Mouse (Mus musculus) liver, postnatal 0 days (tissue): ENCODE measurements at regions not wholly inside any gene's neighbourhood (a gene's known extent, or its start where the extent isn't known, plus 50 kb on each side); places are given as distances from the start of the nearest gene placed in this dataset.

Source experiments
- CTCF ChIP-seq: sonication (generic); IDR thresholded peaks from 2 replicates; pipeline ENCODE4 v1.5.1; 2016; ENCODE audit warnings: antibody characterized with exemption, low read depth
- EP300 ChIP-seq: IDR thresholded peaks from 2 replicates; pipeline ENCODE4 v1.6.1; 2016; ENCODE audit warnings: antibody characterized with exemption, low read depth, mild to moderate bottlenecking

GRCm38 (mm10) chr5:120294526-120295078 is 136.9 kb upstream of the Lhx5 start:
- TF ChIP-seq CTCF (no peak), EP300 (0 out of 2 replicates have a peak, but pooled peaks have one; percentile 12)
